Mouse (Mus musculus) kidney, adult 11 months (tissue): ENCODE results near the gene Macf1.

Experiments used
- DNase-seq: peaks from one replicate; pipeline ENCODE4 v3.0.0; 2022

The Macf1 gene

DNA sequence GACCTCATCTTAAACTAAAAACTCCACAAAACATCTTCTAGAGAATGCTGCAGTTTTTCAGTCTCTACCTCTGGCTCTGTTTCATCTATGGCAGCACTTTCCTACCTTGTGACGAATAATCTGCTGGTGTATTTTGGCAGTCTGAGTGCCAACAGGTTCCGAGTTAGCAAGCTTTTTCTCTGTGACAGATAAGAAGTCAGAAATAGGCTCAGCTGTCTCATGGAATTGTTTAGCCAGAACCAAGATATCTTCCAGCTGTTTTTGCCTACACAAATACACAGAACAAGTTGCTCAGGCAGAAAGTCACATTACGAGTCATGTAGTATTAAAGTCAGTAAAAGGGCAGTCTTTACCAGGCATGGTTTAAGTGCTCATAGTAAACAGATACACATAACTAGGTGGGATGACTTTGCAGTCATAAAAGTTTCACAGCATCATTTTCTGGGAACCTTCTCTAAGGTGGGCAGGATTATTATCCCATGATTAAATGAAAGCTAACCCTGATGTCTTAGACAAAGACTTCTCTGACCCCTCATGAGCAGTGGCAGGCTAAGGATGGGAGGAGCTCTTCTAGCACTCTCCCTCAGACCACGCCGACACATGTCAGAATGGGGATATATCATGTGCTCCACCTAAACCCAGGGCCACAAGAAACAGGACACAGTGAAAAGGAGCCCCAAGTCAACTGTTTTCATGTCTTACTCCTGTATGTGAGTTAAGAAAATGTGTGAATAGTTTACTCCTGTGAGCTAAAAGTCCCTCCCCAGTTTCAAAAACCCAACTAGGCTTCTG lies 286.3 kb downstream of the Macf1 start:
- DNase-seq = no peak

GRCm38 (mm10) chr4:123397049-123397448 lies 287.1 kb downstream of the Macf1 start:
- no peak for DNase-seq

GRCm38 (mm10) chr4:123395435-123396000 lies 288.6 kb downstream of the Macf1 start:
- no peak for DNase-seq

DNA sequence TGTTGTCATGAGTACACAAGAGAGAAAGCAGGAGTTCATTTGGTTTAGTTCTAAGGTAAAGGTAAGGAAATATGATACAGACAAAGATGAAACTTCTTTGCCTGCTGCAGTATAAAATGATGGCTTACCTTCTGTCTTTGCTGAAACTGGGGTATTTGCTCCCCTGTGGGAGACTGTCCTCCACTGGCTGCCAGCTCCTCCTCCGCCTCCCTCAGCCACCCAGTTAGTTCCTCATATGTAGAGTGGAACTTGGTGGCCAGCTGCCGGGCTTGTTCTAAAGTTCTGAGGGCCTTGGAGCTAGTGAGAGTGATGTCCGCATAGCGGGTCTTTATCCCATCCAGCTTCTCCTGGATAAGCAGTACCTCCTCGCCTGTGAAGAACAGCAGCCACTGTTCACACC lies 289.3 kb downstream of the Macf1 start:
- no peak for DNase-seq

GRCm38 (mm10) chr4:123394269-123394668 lies 289.9 kb downstream of the Macf1 start:
- DNase-seq = no peak

DNA sequence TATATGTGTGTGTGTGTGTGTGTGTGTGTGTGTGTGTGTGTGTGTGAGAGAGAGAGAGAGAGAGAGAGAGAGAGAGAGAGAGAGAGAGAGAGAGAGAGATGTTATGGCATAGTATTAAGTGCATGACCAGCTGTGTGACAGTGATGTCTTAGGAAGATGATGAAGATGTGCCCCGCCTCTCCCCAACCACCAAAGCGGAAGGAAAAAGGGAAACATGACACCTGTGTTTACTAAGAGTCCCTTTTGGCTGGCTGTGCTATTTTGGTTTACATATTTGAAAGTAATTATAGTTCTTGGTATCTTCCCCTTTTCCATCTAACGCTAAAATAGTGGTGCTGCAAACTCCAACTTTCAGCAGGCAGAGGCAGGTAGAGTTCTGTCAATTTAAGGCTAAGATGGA lies 291.2 kb downstream of the Macf1 start:
- no peak for DNase-seq

GRCm38 (mm10) chr4:123392187-123392586 lies 292.0 kb downstream of the Macf1 start:
- DNase-seq = no peak

- DNase-seq = no peak
These were observed 299.1 kb downstream of the Macf1 start for GRCm38 (mm10) chr4:123385028-123385427.

DNA sequence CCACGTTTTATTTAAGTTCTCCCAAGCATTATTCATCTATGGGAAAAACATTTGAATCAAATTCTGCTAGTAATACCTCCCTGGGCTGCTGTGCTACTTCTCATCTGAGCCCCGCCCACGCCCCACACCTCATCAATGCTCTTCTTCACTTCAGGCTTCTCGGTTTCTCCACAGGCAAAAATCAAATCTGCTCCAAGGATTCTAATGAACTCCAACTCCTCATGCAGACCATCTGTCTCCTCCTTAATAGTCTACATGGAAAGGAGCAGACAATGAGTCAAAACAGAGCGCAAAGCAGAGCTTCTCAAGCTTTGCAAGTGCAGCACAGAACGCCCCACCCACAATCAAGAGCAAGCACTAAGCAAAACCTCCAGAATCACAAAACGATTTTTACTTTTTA lies 301.0 kb downstream of the Macf1 start:
- no peak for DNase-seq

GRCm38 (mm10) chr4:123382051-123382450 lies 302.1 kb downstream of the Macf1 start:
- DNase-seq = no peak

DNA sequence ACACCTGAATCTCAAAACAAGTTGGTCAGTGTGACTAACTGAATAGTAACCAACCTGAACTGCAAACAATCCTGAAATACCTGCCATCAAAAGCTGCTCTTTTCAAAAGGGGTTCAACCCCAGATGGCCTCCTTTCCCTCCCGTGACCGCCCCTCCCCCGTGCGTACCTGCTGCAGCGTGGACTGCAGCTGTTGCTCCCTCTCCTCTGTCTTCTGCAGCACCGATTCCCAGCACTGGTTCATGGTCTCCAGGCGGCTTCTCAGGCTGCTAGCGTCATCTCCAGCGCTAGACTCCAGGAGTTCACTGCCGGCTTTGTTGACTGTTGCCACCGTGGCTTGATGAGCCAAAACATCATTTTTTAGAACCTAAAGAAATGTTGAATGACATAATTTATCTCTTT lies 302.6 kb downstream of the Macf1 start:
- DNase-seq = no peak

DNA sequence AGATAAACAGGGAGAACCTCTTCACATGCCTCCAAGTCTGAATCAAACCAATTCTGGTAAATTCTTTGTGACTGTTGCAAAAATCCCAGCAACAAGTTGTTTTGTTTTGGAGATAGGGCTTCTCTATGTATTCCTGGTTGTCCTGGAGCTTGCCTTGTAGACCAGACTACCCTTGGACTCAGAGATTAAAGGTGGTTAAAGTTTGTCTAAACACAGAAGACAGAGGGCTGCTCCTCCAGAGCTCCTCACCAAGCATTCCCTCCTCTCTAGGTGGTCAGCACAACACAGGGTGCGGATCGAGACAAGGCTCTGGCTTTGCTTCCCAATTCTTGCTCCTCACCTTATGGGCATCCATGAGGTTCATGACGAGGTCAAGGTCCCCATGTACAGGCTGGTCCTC lies 308.1 kb downstream of the Macf1 start:
- peak; percentile 27 for DNase-seq

GRCm38 (mm10) chr4:123374316-123375008 lies 309.7 kb downstream of the Macf1 start:
- DNase-seq = peak; percentile 22

DNA sequence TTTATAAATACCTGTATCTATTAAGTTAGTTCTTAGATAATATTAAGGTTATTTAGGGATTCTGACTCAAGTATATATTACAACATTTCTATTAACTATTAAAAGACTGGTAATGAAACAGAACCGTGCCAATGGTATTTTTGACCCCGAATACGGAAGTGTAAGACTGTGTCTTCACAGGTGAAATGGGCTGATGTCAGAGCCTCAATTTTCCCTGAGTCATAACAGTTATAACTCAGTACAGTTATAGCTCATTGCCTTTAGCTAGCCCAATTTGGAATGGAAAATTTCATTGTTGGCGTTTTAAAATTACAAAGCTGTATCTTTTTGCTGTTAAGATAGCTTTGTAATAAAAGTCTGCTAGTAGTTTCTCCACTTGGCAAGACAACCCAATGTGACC lies 320.6 kb downstream of the Macf1 start:
- no peak for DNase-seq

DNA sequence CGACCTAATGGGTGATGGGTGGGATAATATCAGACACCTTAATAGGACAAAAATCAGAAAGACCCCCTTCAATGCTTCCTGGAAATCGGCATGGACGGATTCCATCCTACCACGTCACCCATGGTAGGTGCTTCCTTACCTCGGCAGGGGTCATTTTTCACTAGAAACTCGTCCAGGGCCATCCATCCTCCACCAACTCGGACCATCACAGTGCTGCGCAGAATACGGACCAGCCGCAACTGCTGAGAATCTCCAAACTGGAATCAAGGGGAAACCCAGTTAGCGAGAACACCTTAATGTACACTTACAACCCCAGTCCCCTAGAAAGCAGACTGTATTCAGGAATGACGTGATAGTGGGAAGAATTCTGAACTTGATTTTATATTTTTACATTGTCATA lies 323.4 kb downstream of the Macf1 start:
- no peak for DNase-seq

DNA sequence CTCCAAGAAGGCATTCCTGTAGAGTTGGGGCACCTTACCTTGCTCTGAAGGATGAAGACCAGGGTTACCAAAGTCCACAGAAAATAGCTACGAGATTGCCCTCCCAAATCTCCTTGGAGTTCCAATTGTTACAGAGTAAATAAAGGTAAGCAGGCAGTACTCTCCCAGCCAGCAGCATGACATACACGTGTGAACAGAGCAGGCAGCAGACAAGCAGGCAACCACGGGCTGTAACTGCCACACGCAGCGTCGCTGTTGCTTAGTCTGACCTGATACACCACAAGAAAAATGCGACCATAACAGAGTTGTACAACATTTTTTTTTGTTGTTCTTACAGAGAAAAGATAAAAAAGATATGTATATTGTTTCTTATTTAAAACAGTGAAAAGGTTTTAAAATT lies 325.5 kb downstream of the Macf1 start:
- DNase-seq = no peak

- no peak for DNase-seq
These were observed 328.2 kb downstream of the Macf1 start for GRCm38 (mm10) chr4:123355941-123356340.

DNA sequence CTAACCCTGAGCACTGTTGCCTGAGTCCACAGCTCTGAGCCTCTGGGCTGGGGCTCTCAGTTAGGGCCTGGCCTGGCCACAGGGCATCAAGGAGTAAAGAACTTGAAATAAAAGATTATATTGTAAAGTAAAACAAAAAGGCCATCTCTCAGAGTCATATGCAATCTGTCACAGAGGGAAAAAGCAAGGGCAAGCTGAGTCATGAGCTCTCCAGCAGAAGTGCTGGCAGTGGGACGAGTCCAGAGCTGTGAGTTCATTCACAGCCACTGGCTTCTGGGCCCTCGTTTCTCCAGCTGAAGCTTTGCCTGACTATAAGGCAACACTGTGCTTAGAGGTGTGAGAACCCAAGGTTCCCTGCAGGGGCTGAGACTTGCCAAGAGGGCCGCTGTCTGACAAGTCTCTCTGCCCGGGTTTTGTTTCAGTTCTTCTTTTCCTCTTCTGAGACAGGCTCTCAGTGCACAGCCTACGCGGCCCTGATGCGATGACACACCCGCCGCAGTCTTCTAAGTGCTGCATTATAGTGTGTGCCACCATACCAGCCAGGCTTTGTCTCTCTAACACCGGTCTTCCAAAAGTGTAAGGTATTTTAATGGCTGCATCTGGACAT lies 330.8 kb downstream of the Macf1 start:
- DNase-seq = no peak

DNA sequence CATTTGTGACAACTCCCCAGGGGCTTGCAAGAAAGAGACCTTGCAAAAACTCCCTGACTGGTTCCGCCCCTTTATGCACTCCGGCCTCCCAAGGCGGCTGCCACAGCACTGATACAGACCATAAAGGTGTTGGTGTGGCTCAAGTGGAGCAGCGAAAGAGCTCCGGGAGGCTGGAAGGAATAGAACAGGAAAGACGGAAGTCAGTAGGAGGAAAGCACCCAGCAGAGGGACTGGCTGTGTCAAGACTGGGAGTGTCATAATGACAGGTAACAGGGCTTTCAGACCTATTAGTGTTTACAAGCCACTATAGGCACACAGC lies 340.7 kb downstream of the Macf1 start:
- DNase-seq = peak; percentile 11

- peak; percentile 52 for DNase-seq
These were observed 341.3 kb downstream of the Macf1 start, which contains the start of gene Bmp8a for GRCm38 (mm10) chr4:123342642-123343470. Gene Bmp8a (minus strand): TSS chr4:123343252.

- DNase-seq = no peak
These were observed 342.0 kb downstream of the Macf1 start for GRCm38 (mm10) chr4:123342091-123342641.

DNA sequence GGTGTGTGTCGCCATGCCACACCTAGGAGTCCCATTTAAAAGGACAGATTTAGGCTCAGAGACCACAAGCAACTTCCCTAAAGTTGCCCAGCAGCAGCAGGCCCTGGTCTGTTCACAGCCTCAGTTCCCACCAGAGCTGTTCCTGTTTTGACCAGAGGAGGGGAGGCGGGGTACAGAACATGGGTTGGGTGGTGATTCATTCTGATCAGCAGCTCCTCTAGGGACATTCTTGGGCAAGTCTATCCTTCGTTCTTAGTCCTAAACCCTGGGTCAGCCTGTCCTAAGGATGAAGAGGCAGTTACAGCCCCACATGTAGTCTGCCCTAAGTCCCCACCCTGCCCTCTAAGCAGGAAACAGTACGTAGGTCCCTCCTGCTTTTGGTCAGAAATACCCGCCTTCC lies 343.9 kb downstream of the Macf1 start:
- DNase-seq = no peak

DNA sequence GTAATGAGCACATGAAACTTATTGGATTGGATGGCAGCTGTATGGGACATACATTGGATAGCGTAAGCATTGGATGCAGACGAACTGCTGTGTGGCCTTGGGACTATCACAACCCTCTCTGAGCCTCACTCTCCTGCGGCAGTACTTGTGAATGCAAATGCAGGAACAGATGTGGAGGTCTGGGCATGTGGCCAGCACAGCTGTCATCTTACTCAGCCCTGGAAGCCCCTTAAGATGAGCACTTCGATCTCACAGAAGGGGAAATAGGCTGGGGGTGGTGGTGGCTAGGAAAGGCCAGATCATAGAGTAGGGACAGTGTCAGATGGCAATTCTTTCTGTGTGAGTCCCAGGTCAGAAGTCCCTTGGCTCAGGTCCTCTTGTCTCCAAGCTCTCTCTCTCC lies 346.5 kb downstream of the Macf1 start:
- no peak for DNase-seq
